Mouse (Mus musculus) C2C12 (cell line): ENCODE results near the gene Erc1.

Experiments used
- CTCF ChIP-seq: IDR thresholded peaks from one replicate; pipeline ENCODE4 v1.5.1; 2011; ENCODE audit not compliant: control insufficient read depth, insufficient read depth, insufficient read length
- MAX ChIP-seq: IDR thresholded peaks from one replicate; pipeline ENCODE4 v1.6.1; 2011; ENCODE audit warnings: mild to moderate bottlenecking, control low read depth
- MYOD1 ChIP-seq: IDR thresholded peaks from one replicate; pipeline ENCODE4 v1.6.1; 2011; ENCODE audit warnings: low read depth; ENCODE audit not compliant: control insufficient read depth, insufficient read length

- TF ChIP-seq MYOD1 = no peak
- TF ChIP-seq CTCF = no peak
- no peak for TF ChIP-seq MAX
Observed at GRCm38 (mm10) chr6:119630622-119631021, 217.3 kb downstream of the Erc1 start.
